Mouse (Mus musculus) B cell, adult 2 months (primary cell): ENCODE data around the gene Tmc3.

ENCODE experiments used
- DNase-seq, 2 experiments: peaks; one replicate each; pipeline ENCODE4 v3.0.0; 2022

The Tmc3 gene

GRCm38 (mm10) chr7:83637781-83638583 lies 53.3 kb downstream of the Tmc3 start:
- DNase-seq = no peak

- DNase-seq = peak; percentile 74 to 81
Observed at GRCm38 (mm10) chr7:83639084-83639483, 54.4 kb downstream of the Tmc3 start.

DNA sequence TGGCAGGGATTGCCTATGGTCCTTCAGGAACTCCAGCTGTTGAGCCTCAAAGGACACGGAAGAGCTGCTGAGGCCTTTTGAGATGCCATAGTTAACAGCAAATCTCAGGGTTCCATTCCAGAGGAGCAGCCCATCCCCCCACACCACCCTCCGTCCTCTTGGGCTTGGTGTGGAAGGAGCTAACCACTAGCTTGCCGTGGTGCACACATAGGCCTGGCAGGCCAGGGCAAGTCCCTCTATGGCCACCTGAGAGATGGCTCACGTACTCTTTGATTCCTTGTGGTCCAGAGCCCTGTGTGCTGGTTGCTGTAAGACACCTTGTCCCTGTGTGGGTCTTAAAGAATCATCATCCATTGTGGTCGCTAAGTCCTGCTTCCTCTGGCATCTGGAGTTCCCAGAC lies 55.9 kb downstream of the Tmc3 start:
- DNase-seq = no peak

GRCm38 (mm10) chr7:83641163-83641562 lies 56.4 kb downstream of the Tmc3 start:
- DNase-seq = no peak

DNA sequence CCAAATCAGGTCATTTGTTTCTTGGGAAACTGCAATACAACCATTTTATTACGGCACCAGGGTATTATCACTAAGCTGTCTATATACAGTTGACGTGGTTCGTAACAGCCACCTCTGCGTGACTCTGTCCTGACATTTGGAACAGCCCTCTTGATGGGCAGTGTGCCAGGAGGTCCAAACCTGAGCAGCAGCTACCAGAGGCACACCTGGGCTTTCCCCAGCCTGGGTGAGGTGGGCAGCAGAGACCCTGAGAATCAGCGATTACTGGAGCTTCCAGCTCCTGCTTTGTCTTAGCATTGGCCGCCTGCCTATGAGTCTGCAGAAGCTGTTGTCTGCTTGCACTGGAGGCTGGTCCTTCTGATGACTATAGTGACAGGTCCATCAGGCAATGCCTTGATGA lies 58.9 kb downstream of the Tmc3 start:
- no peak for DNase-seq

- no peak for DNase-seq
Observed at GRCm38 (mm10) chr7:83644761-83645160, 60.0 kb downstream of the Tmc3 start.

GRCm38 (mm10) chr7:83645476-83645875 lies 60.7 kb downstream of the Tmc3 start:
- peak; percentile 76 to 80 for DNase-seq

GRCm38 (mm10) chr7:83648807-83649206 lies 64.1 kb downstream of the Tmc3 start:
- DNase-seq = peak; percentile 43 to 47

DNA sequence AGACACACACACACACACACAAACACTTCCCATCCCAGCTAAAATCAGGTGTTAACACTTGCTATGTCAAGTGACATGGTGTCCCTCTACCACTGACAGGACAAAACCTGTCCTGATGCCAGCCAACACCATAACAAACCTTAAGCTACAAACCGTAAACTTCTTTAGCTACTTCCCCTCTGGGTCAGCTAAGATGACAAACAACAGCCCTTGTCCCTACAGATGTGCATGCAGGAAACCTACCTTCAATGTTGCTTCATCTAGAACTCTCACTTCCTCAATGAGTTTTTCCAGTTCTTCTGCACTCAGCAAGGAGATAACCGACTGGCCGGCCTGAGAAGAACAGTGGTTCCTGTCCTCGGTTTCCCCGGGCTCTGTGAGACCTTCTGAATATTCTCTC lies 65.9 kb downstream of the Tmc3 start:
- DNase-seq = peak; percentile 60 to 61

DNA sequence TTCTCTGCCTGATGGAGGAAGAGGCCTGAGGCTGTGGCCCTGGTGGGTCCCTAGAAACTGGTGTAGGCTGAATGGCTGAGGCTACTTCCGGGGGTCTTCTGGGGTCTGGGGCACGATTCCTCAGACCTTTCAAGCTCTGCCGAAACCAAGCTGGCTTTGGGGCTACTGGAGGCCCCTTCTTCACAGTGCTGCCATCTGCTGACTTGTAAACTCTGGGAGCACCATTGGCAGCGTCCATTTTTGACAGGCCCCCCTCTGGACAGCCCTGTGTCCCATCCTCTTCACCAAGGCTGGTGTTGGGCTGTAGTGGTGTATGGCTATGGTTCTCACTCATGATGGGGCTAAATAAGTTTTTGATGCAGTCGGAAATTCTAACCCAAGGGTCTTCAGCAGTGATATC lies 67.8 kb downstream of the Tmc3 start:
- peak in 1 of 2 experiments; percentile 35 for DNase-seq

DNA sequence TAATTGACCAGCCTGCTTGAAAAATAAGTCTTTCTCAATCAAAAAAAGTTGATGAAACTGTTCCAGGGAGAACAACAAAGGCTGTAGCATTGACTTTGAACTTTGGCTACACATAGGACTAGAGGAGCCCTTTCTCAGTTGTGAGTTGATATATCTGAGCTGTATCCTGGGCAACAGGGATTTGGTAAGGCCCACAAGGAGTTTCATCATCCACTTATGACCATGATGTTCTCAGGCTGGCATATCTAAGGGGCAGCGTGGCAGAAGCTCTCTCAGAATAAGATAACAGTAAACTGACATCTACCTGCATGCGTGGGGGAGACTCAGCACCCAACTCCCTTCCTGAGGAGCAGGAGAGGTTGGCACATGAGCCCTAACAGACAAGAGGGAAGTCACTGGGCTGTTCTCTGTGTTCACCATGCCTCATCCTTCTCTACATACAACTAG lies 68.9 kb downstream of the Tmc3 start:
- peak in 1 of 2 experiments; percentile 34 for DNase-seq

DNA sequence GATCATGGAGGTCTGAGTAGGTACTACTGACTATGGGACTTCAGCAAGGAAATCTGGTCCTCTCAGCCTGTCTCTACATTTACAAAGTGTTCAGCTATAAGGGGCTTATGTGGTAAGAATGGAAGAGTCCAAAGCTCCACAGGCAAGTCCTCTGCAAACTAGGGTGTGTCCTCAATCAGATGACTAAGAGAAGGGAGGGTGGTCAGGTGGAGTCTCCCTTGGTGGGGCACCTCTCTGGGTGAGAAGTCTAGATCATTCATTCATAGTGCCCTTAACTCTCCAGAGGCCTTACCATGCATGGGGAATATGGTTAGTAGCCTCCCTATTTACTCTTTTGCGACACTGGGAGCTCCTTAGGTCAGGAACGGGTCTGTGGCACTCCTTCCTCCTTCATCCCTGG lies 69.5 kb downstream of the Tmc3 start:
- DNase-seq = peak; percentile 46 to 50

DNA sequence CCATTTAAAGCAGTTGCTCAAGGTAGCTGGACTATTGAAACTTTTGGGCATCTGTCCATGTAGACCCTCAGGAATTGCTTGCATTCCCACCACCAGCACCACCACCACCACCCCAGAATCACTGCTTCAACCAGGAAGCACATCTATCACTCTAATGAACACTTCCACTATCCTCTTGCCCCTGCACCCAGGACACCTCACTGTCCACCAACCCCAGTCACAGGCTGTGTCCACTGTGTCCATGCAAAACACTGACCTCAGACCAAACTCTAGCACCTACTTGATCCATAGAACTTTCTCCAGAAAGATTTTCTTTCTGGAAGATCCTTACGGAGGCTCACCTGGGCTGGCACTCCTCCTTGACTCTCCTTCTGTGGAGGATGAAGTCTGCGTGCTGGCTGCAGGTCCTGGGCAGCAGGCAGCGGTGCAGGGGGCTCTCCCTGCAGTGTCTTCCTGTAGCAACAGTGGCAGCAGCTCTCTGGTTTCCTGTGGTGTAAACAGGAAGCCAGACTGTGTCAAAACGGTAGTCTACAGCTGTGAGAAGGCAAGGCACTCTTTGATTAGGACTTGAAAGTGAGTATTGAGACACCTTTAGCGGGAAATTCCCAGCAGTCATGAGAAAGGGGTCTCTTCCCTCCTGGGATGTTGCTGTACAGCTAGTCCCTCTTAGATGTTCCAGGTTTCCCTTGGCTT lies 70.4 kb downstream of the Tmc3 start:
- DNase-seq = peak; percentile 79 to 82

DNA sequence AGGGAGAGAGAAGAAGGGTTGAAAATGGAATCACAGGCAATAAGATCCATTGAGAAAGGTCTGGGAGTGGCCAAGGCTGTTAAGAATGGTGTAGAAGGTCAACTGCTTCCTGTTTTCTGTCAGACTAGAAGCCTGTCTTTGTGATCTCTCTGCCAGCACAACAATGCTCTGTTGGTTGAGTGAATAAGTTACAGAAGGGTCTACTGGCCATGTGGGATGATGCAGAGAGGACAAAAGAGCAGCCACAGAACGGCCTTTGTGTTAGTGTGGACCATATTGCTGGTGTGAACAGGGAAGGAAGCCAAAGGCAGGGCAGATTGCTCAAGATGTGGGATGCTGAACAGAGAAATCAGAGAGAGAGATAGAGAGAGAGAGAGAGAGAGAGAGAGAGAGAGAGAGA lies 74.0 kb downstream of the Tmc3 start:
- peak in 1 of 2 experiments; percentile 31 for DNase-seq

GRCm38 (mm10) chr7:83659159-83660065 lies 74.7 kb downstream of the Tmc3 start:
- peak; percentile 74 to 80 for DNase-seq

DNA sequence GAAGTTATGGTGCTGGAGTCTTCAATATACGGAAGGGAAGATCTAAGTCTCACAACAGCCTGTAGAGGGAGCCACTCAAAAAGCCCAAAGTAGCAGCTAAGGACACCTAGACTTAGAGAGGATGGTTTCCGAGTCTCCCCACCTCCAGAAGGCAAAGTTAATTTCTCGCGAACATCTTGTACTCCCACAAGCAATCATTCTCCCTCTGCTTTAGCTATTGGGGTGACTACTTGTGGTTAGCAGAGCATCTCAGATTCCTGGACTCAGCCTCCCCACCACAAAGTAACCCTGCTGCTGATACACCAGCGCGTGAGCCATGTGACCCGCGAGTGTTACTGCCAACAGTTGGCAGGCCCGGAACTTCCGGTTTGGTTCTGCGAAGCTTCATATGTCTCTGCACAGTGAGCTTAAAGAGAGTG lies 75.6 kb downstream of the Tmc3 start:
- peak; percentile 64 to 65 for DNase-seq

- peak; percentile 57 to 61 for DNase-seq
Observed at GRCm38 (mm10) chr7:83661031-83661430, 76.3 kb downstream of the Tmc3 start.

DNA sequence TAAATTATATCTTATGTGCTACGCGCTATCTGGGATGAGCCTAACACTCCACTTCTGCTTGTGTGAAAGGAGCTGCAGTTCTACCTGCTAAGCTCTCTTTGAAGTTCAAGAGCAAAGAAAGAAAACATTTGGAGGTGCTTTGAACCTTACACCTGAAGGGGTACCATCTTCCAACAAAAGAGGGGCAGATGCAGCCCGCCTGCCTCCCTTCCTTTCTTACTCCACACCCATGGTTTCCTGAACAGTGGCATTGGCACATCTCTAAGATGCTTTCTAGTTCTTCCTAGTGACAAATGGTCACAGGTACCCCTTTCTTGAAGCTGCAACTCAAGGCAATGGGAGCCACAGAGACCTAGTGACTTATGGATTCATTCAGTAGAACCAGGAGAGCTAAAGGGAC lies 77.0 kb downstream of the Tmc3 start:
- no peak for DNase-seq

GRCm38 (mm10) chr7:83662711-83663375 lies 78.1 kb downstream of the Tmc3 start:
- DNase-seq = no peak

- DNase-seq = no peak
Observed at GRCm38 (mm10) chr7:83666087-83666595, 81.4 kb downstream of the Tmc3 start.

- no peak for DNase-seq
Observed at GRCm38 (mm10) chr7:83667936-83668645, 83.4 kb downstream of the Tmc3 start.

- DNase-seq = no peak
Observed at GRCm38 (mm10) chr7:83668724-83669123, 84.0 kb downstream of the Tmc3 start.
